Mouse (Mus musculus): ENCODE results near the gene Ccl12. TPM values are rescaled to one million over a fixed set of nuclear protein-coding genes. Genes with fewer than 3 reads are reported as not detected.

Gene Ccl12
- polyA plus RNA-seq, 1 experiment from 2014 or later, result 1.9 TPM

- WGBS, result 80% methylated on average over 3 of the region's 3 CpGs
- Histone ChIP-seq H3K27me3 (replicated peaks; ENCODE audit: control insufficient read depth, insufficient read depth, low read length) (no peaks in the 10 kb centered on the region), H3K27ac (ENCODE audit: low read depth, low read length) (no peak overlapping the region), H3K4me2 (replicated peaks; ENCODE audit: low read depth) (no peak overlapping the region), H3K4me3 (ENCODE audit: low read depth, low read length) (no peak overlapping the region), H3K36me3 (ENCODE audit: control insufficient read depth, insufficient read depth) (no peaks in the 10 kb centered on the region), H3K4me1 (replicated peaks; ENCODE audit: control insufficient read depth, insufficient read depth, low read length) (no peaks in the 10 kb centered on the region), H3K9me3 (ENCODE audit: control insufficient read depth) (no peaks in the 10 kb centered on the region), H3K9ac (ENCODE audit: low read depth, low read length) (no peak overlapping the region)
- TF ChIP-seq CTCF (IDR thresholded peaks at IDR 0.05; ENCODE audit: low read depth), result no peak
- no peak for ATAC-seq
These were observed 30.6 kb upstream of the Ccl12 start for GRCm38 (mm10) chr11:82071076-82071475.

GRCm38 (mm10) chr11:82072374-82072773 is 29.3 kb upstream of the Ccl12 start:
- Histone ChIP-seq H3K9me3 (ENCODE audit: control insufficient read depth) (no peaks in the 10 kb centered on the region), H3K36me3 (ENCODE audit: control insufficient read depth, insufficient read depth) (no peaks in the 10 kb centered on the region), H3K27ac (ENCODE audit: low read depth, low read length) (no peak overlapping the region), H3K27me3 (replicated peaks; ENCODE audit: control insufficient read depth, insufficient read depth, low read length) (no peaks in the 10 kb centered on the region), H3K4me1 (replicated peaks; ENCODE audit: control insufficient read depth, insufficient read depth, low read length) (no peaks in the 10 kb centered on the region), H3K9ac (ENCODE audit: low read depth, low read length) (no peak overlapping the region), H3K4me2 (replicated peaks; ENCODE audit: low read depth) (no peak overlapping the region), H3K4me3 (ENCODE audit: low read depth, low read length) (no peak overlapping the region)
- no peak for ATAC-seq
- WGBS, result 73% methylated on average over 1 of the region's 1 CpGs
- TF ChIP-seq CTCF (IDR thresholded peaks at IDR 0.05; ENCODE audit: low read depth), result peak; percentile 47

GRCm38 (mm10) chr11:82072984-82073383 is 28.7 kb upstream of the Ccl12 start:
- H3K36me3 ChIP-seq (ENCODE audit: control insufficient read depth, insufficient read depth), result no peaks in the 10 kb centered on the region
- H3K9ac ChIP-seq (ENCODE audit: low read depth, low read length), result no peak overlapping the region
- no peak for TF ChIP-seq CTCF (IDR thresholded peaks at IDR 0.05; ENCODE audit: low read depth)
- H3K4me3 ChIP-seq (ENCODE audit: low read depth, low read length), result no peak overlapping the region
- H3K4me2 ChIP-seq (replicated peaks; ENCODE audit: low read depth), result no peak overlapping the region
- H3K4me1 ChIP-seq (replicated peaks; ENCODE audit: control insufficient read depth, insufficient read depth, low read length), result no peaks in the 10 kb centered on the region
- no peak overlapping the region for H3K27ac ChIP-seq (ENCODE audit: low read depth, low read length)
- H3K9me3 ChIP-seq (ENCODE audit: control insufficient read depth), result no peaks in the 10 kb centered on the region
- H3K27me3 ChIP-seq (replicated peaks; ENCODE audit: control insufficient read depth, insufficient read depth, low read length), result no peaks in the 10 kb centered on the region
- ATAC-seq, result no peak
- WGBS, result 78% methylated on average over 3 of the region's 3 CpGs

- Histone ChIP-seq H3K27me3 (replicated peaks; ENCODE audit: control insufficient read depth, insufficient read depth, low read length) (no peaks in the 10 kb centered on the region), H3K9ac (ENCODE audit: low read depth, low read length) (no peak overlapping the region), H3K4me1 (replicated peaks; ENCODE audit: control insufficient read depth, insufficient read depth, low read length) (no peaks in the 10 kb centered on the region), H3K4me3 (ENCODE audit: low read depth, low read length) (no peak overlapping the region), H3K36me3 (ENCODE audit: control insufficient read depth, insufficient read depth) (no peaks in the 10 kb centered on the region), H3K4me2 (replicated peaks; ENCODE audit: low read depth) (no peak overlapping the region), H3K9me3 (ENCODE audit: control insufficient read depth) (no peaks in the 10 kb centered on the region), H3K27ac (ENCODE audit: low read depth, low read length) (no peak overlapping the region)
- ATAC-seq, result no peak
- WGBS, result 80% methylated on average over 3 of the region's 3 CpGs
- no peak for TF ChIP-seq CTCF (IDR thresholded peaks at IDR 0.05; ENCODE audit: low read depth)
These were observed 28.0 kb upstream of the Ccl12 start for GRCm38 (mm10) chr11:82073686-82074085.

- no peaks in the 10 kb centered on the region for H3K27me3 ChIP-seq (replicated peaks; ENCODE audit: control insufficient read depth, insufficient read depth, low read length)
- WGBS, result 46% methylated on average over 3 of the region's 3 CpGs
- H3K36me3 ChIP-seq (ENCODE audit: control insufficient read depth, insufficient read depth), result no peaks in the 10 kb centered on the region
- no peak overlapping the region for H3K9ac ChIP-seq (ENCODE audit: low read depth, low read length)
- H3K4me1 ChIP-seq (replicated peaks; ENCODE audit: control insufficient read depth, insufficient read depth, low read length), result no peaks in the 10 kb centered on the region
- H3K4me3 ChIP-seq (ENCODE audit: low read depth, low read length), result no peak overlapping the region
- H3K9me3 ChIP-seq (ENCODE audit: control insufficient read depth), result no peaks in the 10 kb centered on the region
- no peak for ATAC-seq
- no peak for TF ChIP-seq CTCF (IDR thresholded peaks at IDR 0.05; ENCODE audit: low read depth)
- H3K27ac ChIP-seq (ENCODE audit: low read depth, low read length), result no peak overlapping the region
- no peak overlapping the region for H3K4me2 ChIP-seq (replicated peaks; ENCODE audit: low read depth)
These were observed 24.6 kb upstream of the Ccl12 start for GRCm38 (mm10) chr11:82077031-82077430.

GRCm38 (mm10) chr11:82078136-82078730 is 23.4 kb upstream of the Ccl12 start:
- TF ChIP-seq CTCF (IDR thresholded peaks at IDR 0.05; ENCODE audit: low read depth), result no peak
- no peak overlapping the region for H3K4me3 ChIP-seq (ENCODE audit: low read depth, low read length)
- no peaks in the 10 kb centered on the region for H3K36me3 ChIP-seq (ENCODE audit: control insufficient read depth, insufficient read depth)
- H3K27me3 ChIP-seq (replicated peaks; ENCODE audit: control insufficient read depth, insufficient read depth, low read length), result no peaks in the 10 kb centered on the region
- H3K9me3 ChIP-seq (ENCODE audit: control insufficient read depth), result no peaks in the 10 kb centered on the region
- ATAC-seq, result no peak
- H3K9ac ChIP-seq (ENCODE audit: low read depth, low read length), result no peak overlapping the region
- H3K27ac ChIP-seq (ENCODE audit: low read depth, low read length), result no peak overlapping the region
- no peaks in the 10 kb centered on the region for H3K4me1 ChIP-seq (replicated peaks; ENCODE audit: control insufficient read depth, insufficient read depth, low read length)
- H3K4me2 ChIP-seq (replicated peaks; ENCODE audit: low read depth), result no peak overlapping the region

GRCm38 (mm10) chr11:82080865-82081264 is 20.8 kb upstream of the Ccl12 start:
- Histone ChIP-seq H3K4me1 (replicated peaks; ENCODE audit: control insufficient read depth, insufficient read depth, low read length) (no peaks in the 10 kb centered on the region), H3K9ac (ENCODE audit: low read depth, low read length) (no peak overlapping the region), H3K9me3 (ENCODE audit: control insufficient read depth) (no peaks in the 10 kb centered on the region), H3K27ac (ENCODE audit: low read depth, low read length) (no peak overlapping the region), H3K27me3 (replicated peaks; ENCODE audit: control insufficient read depth, insufficient read depth, low read length) (no peaks in the 10 kb centered on the region), H3K36me3 (ENCODE audit: control insufficient read depth, insufficient read depth) (no peaks in the 10 kb centered on the region), H3K4me3 (ENCODE audit: low read depth, low read length) (no peak overlapping the region), H3K4me2 (replicated peaks; ENCODE audit: low read depth) (no peak overlapping the region)
- WGBS, result 75% methylated on average over 3 of the region's 3 CpGs
- no peak for TF ChIP-seq CTCF (IDR thresholded peaks at IDR 0.05; ENCODE audit: low read depth)
- no peak for ATAC-seq

Measured in intestine, postnatal 0 days (tissue).